Mouse (Mus musculus) hindbrain, postnatal 0 days (tissue): ENCODE data around the gene Neurl1a. TPM values are rescaled to one million over a fixed set of nuclear protein-coding genes. Genes with fewer than 3 reads are reported as not detected.
"Not testable (repeated sequence)": the region's sequence is repeated elsewhere in the genome, so short reads cannot be mapped to it uniquely, and the experiment has no call there.

Experiments
- ATAC-seq: fragments of 200-750 bp; cut with Nextera tagmentation; 2 replicates; pipeline ENCODE4 v1.8.0; 2017; ENCODE audit warnings: mild to moderate bottlenecking, moderate TSS enrichment, moderate library complexity
- DNase-seq: peaks from one replicate; pipeline ENCODE4 v3.0.0-alpha.2; 2015; ENCODE audit warnings: low spot score
- H3K27ac ChIP-seq: fragments of 300-500 bp; sonication (generic); 2 replicates; pipeline ENCODE4 v1.5.1; 2014; ENCODE audit warnings: mild to moderate bottlenecking
- H3K27me3 ChIP-seq: fragments of 300-500 bp; sonication (generic); 2 replicates; pipeline ENCODE4 v1.6.1; 2014; ENCODE audit warnings: low read length, mixed read lengths; ENCODE audit not compliant: insufficient read depth
- H3K36me3 ChIP-seq: fragments of 300-500 bp; sonication (generic); 2 replicates; pipeline ENCODE4 v1.6.1; 2014; ENCODE audit warnings: low read length, mixed read lengths; ENCODE audit not compliant: insufficient read depth
- H3K4me1 ChIP-seq: fragments of 300-500 bp; sonication (generic); 2 replicates; pipeline ENCODE4 v1.6.1; 2014; ENCODE audit warnings: antibody characterized with exemption, low read length, mixed read lengths; ENCODE audit not compliant: insufficient read depth
- H3K4me2 ChIP-seq: fragments of 300-500 bp; sonication (generic); 2 replicates; pipeline ENCODE4 v1.6.1; 2014; ENCODE audit warnings: low read depth, mild to moderate bottlenecking, low read length, moderate library complexity, mixed read lengths
- H3K4me3 ChIP-seq: fragments of 300-500 bp; sonication (generic); 2 replicates; pipeline ENCODE4 v1.5.1; 2014; ENCODE audit warnings: low read length
- H3K9ac ChIP-seq: fragments of 300-500 bp; sonication (generic); replicated peaks from 2 replicates; pipeline ENCODE4 v1.6.1; 2014; ENCODE audit warnings: mild to moderate bottlenecking, low read length, moderate library complexity, mixed read lengths
- H3K9me3 ChIP-seq: fragments of 300-500 bp; sonication (generic); 2 replicates; pipeline ENCODE4 v1.6.1; 2016; ENCODE audit warnings: low read length, mixed read lengths
- CTCF ChIP-seq: IDR thresholded peaks from 2 replicates; pipeline ENCODE4 v1.5.1; 2016; ENCODE audit warnings: antibody characterized with exemption, control low read depth, low read depth
- WGBS: fragments of 180-500 bp; shearing (Covaris S2); extraction: QIAGEN DNeasy Blood & Tissue Kit; methylation state at CpG from one replicate; pipeline ENCODE4 v1.1.7; 2014; 5-methylcytosine and 5-hydroxymethylcytosine counted together
- polyA plus RNA-seq: library from polyadenylated mRNA; unstranded; fragments of >200 nt; fragmentation: Nextera tagmentation; extraction: Ambion mirVana; gene quantifications from 2 replicates; pipeline ENCODE4 v1.2.1, GENCODE M21; 2015
- total RNA-seq: library from RNA; depleted of rRNA; stranded (reverse); fragments of >200 nt; gene quantifications from 2 replicates; pipeline ENCODE4 v1.2.3, GENCODE M21; 2014

The Neurl1a gene
- total and polyA plus RNA-seq, 2 experiments from 2014 or later, result 16.2 to 114 TPM

- peak; percentile 17 for ATAC-seq
- peaks cover 3% of the 10 kb centered on the region; the same call in 1 of the 2 replicates for H3K36me3 ChIP-seq
- DNase-seq, result peak; percentile 40
- H3K27me3 ChIP-seq, result no peaks in the 10 kb centered on the region
- peak overlapping the region; percentile 60 for H3K4me2 ChIP-seq
- 0 out of 2 replicates have a peak overlapping the region, but pooled peaks have one; percentile 29 for H3K27ac ChIP-seq
- H3K4me3 ChIP-seq, result peak overlapping the region; percentile 31; the same call in 1 of the 2 replicates
- peak overlapping the region; percentile 46; the same call in 1 of the 2 replicates for H3K9ac ChIP-seq
- WGBS, result 35% methylated on average over 6 of the region's 6 CpGs
- H3K9me3 ChIP-seq, result no peaks in the 10 kb centered on the region
- TF ChIP-seq CTCF, result no peak
- peaks cover 9% of the 10 kb centered on the region for H3K4me1 ChIP-seq
These were observed 41.5 kb upstream of the Neurl1a start for GRCm38 (mm10) chr19:47137051-47137581.

- H3K9ac ChIP-seq, result peak within 1 kb of the TSS; percentile 46; the same call in 1 of the 2 replicates
- no peak for TF ChIP-seq CTCF
- DNase-seq, result peak; percentile 46
- H3K4me2 ChIP-seq, result peak within 1 kb of the TSS; percentile 60
- H3K27me3 ChIP-seq, result no peaks in the 10 kb centered on the region
- H3K4me3 ChIP-seq, result peak within 1 kb of the TSS; percentile 31
- ATAC-seq, result peak; percentile 58
- peak within 1 kb of the TSS; percentile 29; the same call in 1 of the 2 replicates for H3K27ac ChIP-seq
- peaks cover 9% of the 10 kb centered on the region for H3K4me1 ChIP-seq
- WGBS, result 10% methylated on average over 28 of the region's 28 CpGs
- no peaks in the 10 kb centered on the region for H3K36me3 ChIP-seq
- H3K9me3 ChIP-seq, result no peaks in the 10 kb centered on the region
These were observed 40.7 kb upstream of the Neurl1a start, which contains the start of gene Calhm2 for GRCm38 (mm10) chr19:47137771-47138421. Calhm2 (minus strand) TSS chr19:47138294.

GRCm38 (mm10) chr19:47139611-47140010 is 39.0 kb upstream of the Neurl1a start:
- not testable (repeated sequence) for H3K9me3 ChIP-seq, H3K4me1 ChIP-seq, H3K27me3 ChIP-seq, H3K27ac ChIP-seq, H3K36me3 ChIP-seq, ATAC-seq, H3K4me3 ChIP-seq, H3K4me2 ChIP-seq, H3K9ac ChIP-seq
- DNase-seq, result peak; percentile 30
- 37% methylated on average over 7 of the region's 7 CpGs for WGBS
- peak; percentile 21; the same call in 1 of the 2 replicates for TF ChIP-seq CTCF

- Histone ChIP-seq H3K36me3 (no peaks in the 10 kb centered on the region), H3K27ac (no peak overlapping the region), H3K4me2 (no peak overlapping the region), H3K9ac (no peak overlapping the region), H3K27me3 (no peaks in the 10 kb centered on the region), H3K9me3 (no peaks in the 10 kb centered on the region), H3K4me1 (peaks cover 4% of the 10 kb centered on the region; the same call in 1 of the 2 replicates), H3K4me3 (no peak overlapping the region)
- DNase-seq (no peak), ATAC-seq (no peak)
- TF ChIP-seq CTCF, result no peak
- 79% methylated on average over 6 of the region's 6 CpGs for WGBS
These were observed 36.2 kb upstream of the Neurl1a start for GRCm38 (mm10) chr19:47142438-47142837.

GRCm38 (mm10) chr19:47144154-47144553 is 34.5 kb upstream of the Neurl1a start, which contains the start of gene Calhm1:
Calhm1 (minus strand) TSS chr19:47144254.
- no peak for DNase-seq
- H3K4me2 ChIP-seq, result no peak within 1 kb of the TSS
- no peaks in the 10 kb centered on the region for H3K4me1 ChIP-seq
- H3K27ac ChIP-seq, result no peak within 1 kb of the TSS
- WGBS, result 93% methylated on average over 6 of the region's 6 CpGs
- H3K9me3 ChIP-seq, result no peaks in the 10 kb centered on the region
- H3K27me3 ChIP-seq, result no peaks in the 10 kb centered on the region
- TF ChIP-seq CTCF, result no peak
- no peak within 1 kb of the TSS for H3K4me3 ChIP-seq
- ATAC-seq, result no peak
- no peak within 1 kb of the TSS for H3K9ac ChIP-seq
- no peaks in the 10 kb centered on the region for H3K36me3 ChIP-seq

GRCm38 (mm10) chr19:47148267-47148847 is 30.3 kb upstream of the Neurl1a start:
- Histone ChIP-seq H3K9me3 (no peaks in the 10 kb centered on the region), H3K4me1 (0 out of 2 replicates have a peak, but pooled peaks cover 4% of the 10 kb centered on the region), H3K27me3 (no peaks in the 10 kb centered on the region), H3K36me3 (no peaks in the 10 kb centered on the region), H3K4me2 (no peak overlapping the region), H3K4me3 (no peak overlapping the region), H3K9ac (no peak overlapping the region), H3K27ac (no peak overlapping the region)
- DNase-seq, result no peak
- no peak for ATAC-seq
- no peak for TF ChIP-seq CTCF
- WGBS, result 76% methylated on average over 5 of the region's 5 CpGs
